In the genomic region with DNA sequence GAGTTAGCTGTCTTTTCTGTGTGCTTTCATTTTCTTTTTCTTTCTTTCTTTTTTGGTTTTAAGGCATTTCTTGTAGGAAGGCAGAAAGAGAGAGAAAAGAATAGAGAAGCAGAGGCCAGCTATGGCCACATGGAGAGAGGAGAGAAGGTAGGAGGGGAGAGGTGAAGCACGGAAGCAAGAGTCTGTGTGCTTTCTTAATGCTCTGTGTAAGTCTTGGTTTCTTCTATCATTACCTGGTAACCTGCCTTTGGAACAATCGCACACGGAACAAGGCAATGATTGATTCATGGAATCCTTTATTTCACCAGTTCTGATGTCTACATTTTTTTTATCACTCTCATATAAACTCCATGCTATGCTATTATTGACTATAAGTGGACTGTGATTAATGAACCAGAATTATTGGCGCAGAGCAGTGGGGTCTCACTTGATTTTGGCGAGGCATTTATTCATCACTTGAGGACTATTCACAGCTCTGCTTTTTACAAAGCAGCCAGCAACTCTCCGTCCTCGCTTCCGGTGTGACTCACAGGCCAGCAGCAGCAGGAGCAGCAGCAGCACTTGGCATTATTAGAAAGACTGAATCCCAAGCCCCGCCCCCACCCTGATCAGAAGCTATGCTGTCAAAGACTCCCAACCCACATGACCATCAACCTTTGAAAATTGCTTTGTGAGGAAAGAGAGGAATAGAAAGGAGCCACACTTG, we compare ENCODE assay signal across 8 mouse cellular contexts.
DNase-seq lines count a peak whose midpoint lies in the region; ATAC-seq lines count a peak whose summit lies in the region.

No protein-coding gene starts in this region.

- WGBS in forebrain, embryonic 10.5 days = 48% methylated on average over 9 of the region's 9 CpGs
- 26% methylated on average over 9 of the region's 9 CpGs for WGBS in midbrain, embryonic 13.5 days

- H3K4me1 ChIP-seq in forebrain, embryonic 10.5 days = peaks cover 14% of the 10 kb centered on the region
- peaks cover 13% of the 10 kb centered on the region for H3K4me1 ChIP-seq in midbrain, embryonic 13.5 days (replicated peaks)

- peak overlapping the region; percentile 30 for H3K4me2 ChIP-seq in midbrain, embryonic 13.5 days (replicated peaks)

- H3K36me3 ChIP-seq in forebrain, embryonic 10.5 days (replicated peaks) = no peaks in the 10 kb centered on the region
- H3K36me3 ChIP-seq in midbrain, embryonic 13.5 days = no peaks in the 10 kb centered on the region

- no peaks in the 10 kb centered on the region for H3K9me3 ChIP-seq in forebrain, embryonic 10.5 days
- no peaks in the 10 kb centered on the region for H3K9me3 ChIP-seq in midbrain, embryonic 13.5 days

- no peak overlapping the region for H3K4me3 ChIP-seq in forebrain, embryonic 10.5 days
- no peak overlapping the region for H3K4me3 ChIP-seq in midbrain, embryonic 13.5 days (replicated peaks)

- peak overlapping the region; percentile 32; the same call in 1 of the 2 replicates for H3K9ac ChIP-seq in midbrain, embryonic 13.5 days (replicated peaks)

- peak overlapping the region; percentile 56; the same call in 1 of the 2 replicates for H3K27ac ChIP-seq in forebrain, embryonic 10.5 days
- peak overlapping the region; percentile 66 for H3K27ac ChIP-seq in midbrain, embryonic 13.5 days

- H3K27me3 ChIP-seq in forebrain, embryonic 10.5 days (ENCODE audit: poor library complexity, severe bottlenecking) = no peaks in the 10 kb centered on the region
- no peaks in the 10 kb centered on the region for H3K27me3 ChIP-seq in midbrain, embryonic 13.5 days

- DNase-seq in cerebellum, adult 9-10 months = no peak
- DNase-seq in 3134 (ENCODE audit: extremely low read depth, insufficient read length, low spot score) = peak; percentile 36
- peak; percentile 63 for DNase-seq in forebrain, embryonic 10.5 days (ENCODE audit: extremely low spot score, low spot score)
- DNase-seq in spleen, postnatal 36 days (ENCODE audit: low spot score in 2 of 2) = no peak
- DNase-seq in thymus, postnatal 25 days = no peak

- 0 out of 2 replicates have a peak, but pooled peaks have one; percentile 36 for ATAC-seq in cerebellum, adult (ENCODE audit: insufficient number of reproducible peaks, low FRiP score, low TSS enrichment)
- ATAC-seq in midbrain, embryonic 13.5 days = peak; percentile 96
- no peak for ATAC-seq in activated CD4-positive, CD25-positive, alpha-beta regulatory T cell, adult 4 months

Comparison
In these comparisons a context has a peak if more than half of its experiments do, and no peak if none do; other contexts are left out.
1. DNase-seq: peak in 3134 (single experiment) and forebrain, embryonic 10.5 days (single experiment); none in cerebellum, adult 9-10 months (single experiment), spleen, postnatal 36 days (0 of 2) and thymus, postnatal 25 days (single experiment).